Mouse (Mus musculus): ENCODE results near the gene Rnf144a. TPM values are rescaled to one million over a fixed set of nuclear protein-coding genes. Genes with fewer than 3 reads are reported as not detected.

Gene Rnf144a
- polyA plus RNA-seq, 1 experiment = 0.17 TPM

- TF ChIP-seq POLR2A (IDR thresholded peaks at IDR 0.05; ENCODE audit: borderline replicate concordance, low read depth, low read length) = no peak
- no peak for TF ChIP-seq CTCF (IDR thresholded peaks at IDR 0.05; ENCODE audit: low read depth, low read length)
- H3K27ac ChIP-seq (ENCODE audit: insufficient read depth, low read depth, low read length) = no peak overlapping the region
- no peak overlapping the region for H3K4me3 ChIP-seq (ENCODE audit: insufficient read depth, low read length)
- H3K4me1 ChIP-seq (ENCODE audit: control insufficient read depth, insufficient read depth, low read length) = no peaks in the 10 kb centered on the region
Observed at GRCm38 (mm10) chr12:26339181-26339580, 75.9 kb downstream of the Rnf144a start.

- no peak for TF ChIP-seq POLR2A (IDR thresholded peaks at IDR 0.05; ENCODE audit: borderline replicate concordance, low read depth, low read length)
- TF ChIP-seq CTCF (IDR thresholded peaks at IDR 0.05; ENCODE audit: low read depth, low read length) = no peak
- Histone ChIP-seq H3K27ac (ENCODE audit: insufficient read depth, low read depth, low read length) (no peak overlapping the region), H3K4me1 (ENCODE audit: control insufficient read depth, insufficient read depth, low read length) (no peaks in the 10 kb centered on the region), H3K4me3 (ENCODE audit: insufficient read depth, low read length) (no peak overlapping the region)
Observed at GRCm38 (mm10) chr12:26333678-26334077, 81.4 kb downstream of the Rnf144a start.

GRCm38 (mm10) chr12:26331048-26331447 lies 84.0 kb downstream of the Rnf144a start:
- Histone ChIP-seq H3K27ac (ENCODE audit: insufficient read depth, low read depth, low read length) (no peak overlapping the region), H3K4me1 (ENCODE audit: control insufficient read depth, insufficient read depth, low read length) (no peaks in the 10 kb centered on the region), H3K4me3 (ENCODE audit: insufficient read depth, low read length) (no peak overlapping the region)
- TF ChIP-seq POLR2A (IDR thresholded peaks at IDR 0.05; ENCODE audit: borderline replicate concordance, low read depth, low read length) (no peak), CTCF (IDR thresholded peaks at IDR 0.05; ENCODE audit: low read depth, low read length) (no peak)

- Histone ChIP-seq H3K27ac (ENCODE audit: insufficient read depth, low read depth, low read length) (no peak overlapping the region), H3K4me3 (ENCODE audit: insufficient read depth, low read length) (no peak overlapping the region), H3K4me1 (ENCODE audit: control insufficient read depth, insufficient read depth, low read length) (no peaks in the 10 kb centered on the region)
- TF ChIP-seq CTCF (IDR thresholded peaks at IDR 0.05; ENCODE audit: low read depth, low read length) (no peak), POLR2A (IDR thresholded peaks at IDR 0.05; ENCODE audit: borderline replicate concordance, low read depth, low read length) (no peak)
Observed at GRCm38 (mm10) chr12:26329756-26330155, 85.3 kb downstream of the Rnf144a start.

GRCm38 (mm10) chr12:26329031-26329675 lies 85.9 kb downstream of the Rnf144a start:
- no peak overlapping the region for H3K27ac ChIP-seq (ENCODE audit: insufficient read depth, low read depth, low read length)
- no peak for TF ChIP-seq CTCF (IDR thresholded peaks at IDR 0.05; ENCODE audit: low read depth, low read length)

GRCm38 (mm10) chr12:26323783-26324364 lies 91.2 kb downstream of the Rnf144a start:
- no peak overlapping the region for H3K4me3 ChIP-seq (ENCODE audit: insufficient read depth, low read length)
- H3K4me1 ChIP-seq (ENCODE audit: control insufficient read depth, insufficient read depth, low read length) = no peaks in the 10 kb centered on the region
- TF ChIP-seq CTCF (IDR thresholded peaks at IDR 0.05; ENCODE audit: low read depth, low read length) = no peak
- no peak for TF ChIP-seq POLR2A (IDR thresholded peaks at IDR 0.05; ENCODE audit: borderline replicate concordance, low read depth, low read length)
- H3K27ac ChIP-seq (ENCODE audit: insufficient read depth, low read depth, low read length) = no peak overlapping the region

More at GRCm38 (mm10) chr12:26329031-26329675, 85.9 kb downstream of the Rnf144a start:
- no peaks in the 10 kb centered on the region for H3K4me1 ChIP-seq (ENCODE audit: control insufficient read depth, insufficient read depth, low read length)
- no peak overlapping the region for H3K4me3 ChIP-seq (ENCODE audit: insufficient read depth, low read length)

- H3K27ac ChIP-seq (ENCODE audit: insufficient read depth, low read depth, low read length) = no peak overlapping the region
- TF ChIP-seq CTCF (IDR thresholded peaks at IDR 0.05; ENCODE audit: low read depth, low read length) = no peak
- no peak for TF ChIP-seq POLR2A (IDR thresholded peaks at IDR 0.05; ENCODE audit: borderline replicate concordance, low read depth, low read length)
- H3K4me1 ChIP-seq (ENCODE audit: control insufficient read depth, insufficient read depth, low read length) = no peaks in the 10 kb centered on the region
- no peak overlapping the region for H3K4me3 ChIP-seq (ENCODE audit: insufficient read depth, low read length)
Observed at GRCm38 (mm10) chr12:26316261-26316660, 98.8 kb downstream of the Rnf144a start.

- no peak overlapping the region for H3K27ac ChIP-seq (ENCODE audit: insufficient read depth, low read depth, low read length)
- no peak for TF ChIP-seq POLR2A (IDR thresholded peaks at IDR 0.05; ENCODE audit: borderline replicate concordance, low read depth, low read length)
- 0 out of 2 replicates have a peak, but pooled peaks have one; percentile 24 for TF ChIP-seq CTCF (IDR thresholded peaks at IDR 0.05; ENCODE audit: low read depth, low read length)
- no peaks in the 10 kb centered on the region for H3K4me1 ChIP-seq (ENCODE audit: control insufficient read depth, insufficient read depth, low read length)
- H3K4me3 ChIP-seq (ENCODE audit: insufficient read depth, low read length) = no peak overlapping the region
Observed at GRCm38 (mm10) chr12:26314959-26315358, 100.1 kb downstream of the Rnf144a start.

- TF ChIP-seq CTCF (IDR thresholded peaks at IDR 0.05; ENCODE audit: low read depth, low read length) (no peak), POLR2A (IDR thresholded peaks at IDR 0.05; ENCODE audit: borderline replicate concordance, low read depth, low read length) (no peak)
- Histone ChIP-seq H3K4me1 (ENCODE audit: control insufficient read depth, insufficient read depth, low read length) (no peaks in the 10 kb centered on the region), H3K27ac (ENCODE audit: insufficient read depth, low read depth, low read length) (no peak overlapping the region), H3K4me3 (ENCODE audit: insufficient read depth, low read length) (no peak overlapping the region)
Observed at GRCm38 (mm10) chr12:26311548-26311947, 103.5 kb downstream of the Rnf144a start.

GRCm38 (mm10) chr12:26310247-26310646 lies 104.8 kb downstream of the Rnf144a start:
- Histone ChIP-seq H3K4me1 (ENCODE audit: control insufficient read depth, insufficient read depth, low read length) (no peaks in the 10 kb centered on the region), H3K4me3 (ENCODE audit: insufficient read depth, low read length) (no peak overlapping the region), H3K27ac (ENCODE audit: insufficient read depth, low read depth, low read length) (no peak overlapping the region)
- TF ChIP-seq POLR2A (IDR thresholded peaks at IDR 0.05; ENCODE audit: borderline replicate concordance, low read depth, low read length) (no peak), CTCF (IDR thresholded peaks at IDR 0.05; ENCODE audit: low read depth, low read length) (no peak)
